28 mouse cellular contexts compared by ENCODE assay signal in the genomic region with DNA sequence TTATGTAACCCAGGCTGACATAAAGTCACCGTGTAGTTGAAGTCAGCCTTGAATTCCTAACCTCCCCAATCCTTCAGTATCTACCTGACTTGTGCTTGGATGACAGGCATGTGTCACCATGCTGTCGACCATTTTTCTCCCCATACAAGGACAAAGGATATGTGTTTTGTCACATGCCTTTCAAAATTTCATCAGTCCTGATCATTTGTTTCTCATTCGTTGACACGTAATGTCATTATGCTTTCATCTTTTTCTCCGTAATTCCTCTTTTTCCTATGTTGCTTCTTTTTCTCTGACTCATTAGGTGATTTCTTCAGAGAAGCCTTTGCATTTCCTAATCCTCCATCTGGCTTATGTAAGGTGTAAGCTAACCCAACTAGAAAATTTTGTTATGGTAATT.
"Had no signal": no experiment of that assay in that cellular context is flagged by ENCODE, and none has a peak within 500 bp of the region (broad histone marks: within the 10 kb centered on the region; RNA-seq: fewer than 3 reads in every experiment).

No protein-coding gene starts in this region.

- H3K9me3 ChIP-seq: embryonic facial prominence, embryonic 10.5 days; embryonic facial prominence, embryonic 12.5 days; embryonic facial prominence, embryonic 13.5 days; embryonic facial prominence, embryonic 15.5 days; forebrain, embryonic 12.5 days; forebrain, embryonic 13.5 days; forebrain, embryonic 15.5 days had no signal

- H3K27ac ChIP-seq: embryonic facial prominence, embryonic 10.5 days; embryonic facial prominence, embryonic 12.5 days; embryonic facial prominence, embryonic 13.5 days; embryonic facial prominence, embryonic 15.5 days; forebrain, embryonic 12.5 days; forebrain, embryonic 13.5 days; forebrain, embryonic 15.5 days; gastrocnemius, adult 2 months; heart, adult 2 months had no signal

- H3K4me1 ChIP-seq: embryonic facial prominence, embryonic 10.5 days; embryonic facial prominence, embryonic 12.5 days; embryonic facial prominence, embryonic 13.5 days; embryonic facial prominence, embryonic 15.5 days; forebrain, embryonic 12.5 days; forebrain, embryonic 13.5 days; forebrain, embryonic 15.5 days had no signal

- ATAC-seq: forebrain, embryonic 13.5 days; forebrain, embryonic 14.5 days; forebrain, embryonic 15.5 days; forebrain, embryonic 16.5 days; forebrain, postnatal 0 days had no signal

- H3K4me2 ChIP-seq: embryonic facial prominence, embryonic 12.5 days; embryonic facial prominence, embryonic 13.5 days; embryonic facial prominence, embryonic 15.5 days; forebrain, embryonic 12.5 days; forebrain, embryonic 13.5 days; forebrain, embryonic 15.5 days had no signal

- H3K9ac ChIP-seq: embryonic facial prominence, embryonic 12.5 days; embryonic facial prominence, embryonic 13.5 days; embryonic facial prominence, embryonic 15.5 days; forebrain, embryonic 12.5 days; forebrain, embryonic 13.5 days; forebrain, embryonic 15.5 days; forebrain, postnatal 0 days had no signal

- DNase-seq: cerebellum, adult 2 months; cerebellum, adult 8-10 months; cerebellum, adult 9-10 months; cerebellum, adult 9-11 months; cerebellum, postnatal 10 days; cerebellum, postnatal 14 days; cerebellum, postnatal 25 days; cerebellum, postnatal 36 days; embryo, embryonic 11 days; forebrain, postnatal 0 days; gastrocnemius, adult 2 months; gastrocnemius, postnatal 10 days; gastrocnemius, postnatal 14 days; gastrocnemius, postnatal 25 days; gastrocnemius, postnatal 36 days; heart, adult 11 months; heart, adult 18-20 months; heart, adult 2 months had no signal

- H3K36me3 ChIP-seq: embryonic facial prominence, embryonic 10.5 days; embryonic facial prominence, embryonic 12.5 days; embryonic facial prominence, embryonic 13.5 days; embryonic facial prominence, embryonic 15.5 days; forebrain, embryonic 12.5 days; forebrain, embryonic 15.5 days had no signal

- H3K4me3 ChIP-seq: embryonic facial prominence, embryonic 10.5 days; embryonic facial prominence, embryonic 12.5 days; embryonic facial prominence, embryonic 13.5 days; embryonic facial prominence, embryonic 15.5 days; erythroblast, embryonic 14.5 days; forebrain, embryonic 12.5 days; forebrain, embryonic 13.5 days; forebrain, embryonic 15.5 days; gastrocnemius, adult 2 months; heart, adult 2 months had no signal

- H3K27me3 ChIP-seq: embryonic facial prominence, embryonic 12.5 days; embryonic facial prominence, embryonic 13.5 days; embryonic facial prominence, embryonic 15.5 days; forebrain, embryonic 12.5 days; forebrain, embryonic 13.5 days; forebrain, embryonic 15.5 days had no signal
